Mouse (Mus musculus): ENCODE results near the gene Ppp1r3c.
"Not testable (repeated sequence)": the region's sequence is repeated elsewhere in the genome, so short reads cannot be mapped to it uniquely, and the experiment has no call there.

The Ppp1r3c gene

DNA sequence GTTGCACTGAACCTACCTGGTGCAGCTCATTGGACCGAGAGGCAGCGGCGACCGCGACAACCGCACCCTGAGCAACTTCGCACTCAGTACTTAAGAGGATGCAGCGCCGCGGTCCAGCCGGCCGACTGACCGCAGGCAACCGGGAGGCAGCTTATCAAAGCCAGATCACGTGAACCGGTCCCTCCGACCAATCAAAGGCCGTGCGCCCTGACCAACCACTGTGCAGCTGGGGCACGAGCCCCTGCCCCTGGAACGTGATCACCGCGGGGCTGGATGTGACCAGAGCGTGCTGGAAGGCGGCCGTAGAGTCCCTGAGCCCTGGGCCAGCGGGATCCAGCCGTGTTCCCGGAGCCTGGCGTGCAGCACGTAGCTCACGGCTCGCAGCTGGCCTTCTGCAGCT lies at the start of gene Ppp1r3c:
Gene Ppp1r3c, minus strand, starts transcription at position 117 of the 400 bp plus-strand sequence.
- peak; percentile 99 for DNase-seq (ENCODE audit: low read depth, low spot score)

DNA sequence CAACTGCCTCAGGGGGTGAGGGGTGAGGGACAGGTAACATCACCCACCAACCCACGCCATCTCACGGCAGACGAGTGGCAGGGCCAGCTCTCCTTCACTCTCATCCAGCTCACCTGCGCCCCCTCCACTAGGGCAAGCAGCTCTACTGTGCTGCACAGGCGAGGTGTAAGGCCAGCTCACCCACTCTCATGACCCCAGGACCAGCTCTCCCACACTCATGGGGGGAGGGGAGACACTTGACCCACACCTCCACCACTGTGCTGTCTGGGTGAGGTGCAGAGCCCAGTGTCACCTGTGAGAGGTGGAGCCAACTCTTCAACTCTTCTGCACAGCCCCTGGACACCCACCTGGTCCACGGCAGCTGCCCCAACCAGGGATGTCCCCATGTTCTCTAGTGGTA lies 46.7 kb upstream of the Ppp1r3c start:
- no peak for DNase-seq (ENCODE audit: low read depth, low spot score)

DNA sequence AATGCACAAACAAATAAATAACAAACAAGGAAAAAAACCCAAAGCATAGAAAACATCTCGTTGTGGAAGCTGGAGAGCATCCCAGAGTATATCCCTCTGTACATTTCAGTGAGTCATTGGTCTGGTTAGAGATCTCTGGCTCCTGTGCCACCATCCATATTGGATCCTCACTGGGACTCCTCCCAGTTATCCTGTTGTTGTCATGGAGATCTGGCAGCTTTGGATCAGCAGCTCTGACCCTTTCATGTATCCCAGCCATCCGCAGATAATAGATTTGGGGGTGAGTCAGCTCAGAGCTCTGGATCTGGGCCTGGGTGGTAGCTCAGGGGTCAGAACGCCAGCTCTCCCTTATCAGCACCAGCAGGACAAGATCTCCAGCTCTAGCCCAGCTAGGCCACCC lies 46.1 kb upstream of the Ppp1r3c start:
- DNase-seq (ENCODE audit: low read depth, low spot score), result no peak

DNA sequence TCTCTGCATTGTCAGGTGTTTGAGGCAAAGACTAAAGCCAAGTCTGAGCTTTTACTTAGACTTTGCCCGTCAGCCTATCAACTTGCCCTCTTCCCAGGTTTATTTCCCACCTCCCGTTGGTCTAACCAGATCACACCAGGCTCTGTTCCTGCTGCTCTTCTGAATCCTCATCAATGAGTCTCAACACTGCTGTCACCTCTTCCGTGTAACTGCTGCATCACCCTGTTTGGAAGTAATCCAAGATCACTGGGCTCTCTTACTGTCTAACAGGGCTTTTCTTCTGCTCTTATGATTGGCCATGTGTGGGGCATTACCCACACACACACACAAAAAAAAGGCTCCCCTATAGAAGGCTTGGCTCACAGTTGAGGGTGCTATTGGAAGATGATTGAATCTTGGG lies 45.5 kb upstream of the Ppp1r3c start:
- DNase-seq (ENCODE audit: low read depth, low spot score), result no peak

DNA sequence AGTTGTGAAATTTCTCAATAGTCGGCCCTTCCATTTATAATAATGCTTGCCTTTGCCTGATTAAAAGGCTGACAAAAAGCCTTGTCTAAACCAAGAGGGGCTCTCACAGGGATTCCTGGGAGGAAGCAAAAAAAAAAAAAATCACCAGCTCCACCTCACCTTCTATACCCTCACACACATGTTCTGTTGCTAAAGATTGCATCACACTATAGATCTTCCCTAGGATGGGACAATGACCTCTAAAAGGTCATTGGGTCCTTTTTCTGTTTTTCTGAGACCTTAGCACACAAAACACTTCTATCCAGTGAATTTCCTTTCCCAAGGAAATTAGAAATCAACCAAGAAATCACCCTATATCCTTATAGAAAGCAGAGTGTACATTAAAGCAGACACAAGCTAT lies 43.9 kb upstream of the Ppp1r3c start:
- DNase-seq (ENCODE audit: low read depth, low spot score), result no peak

DNA sequence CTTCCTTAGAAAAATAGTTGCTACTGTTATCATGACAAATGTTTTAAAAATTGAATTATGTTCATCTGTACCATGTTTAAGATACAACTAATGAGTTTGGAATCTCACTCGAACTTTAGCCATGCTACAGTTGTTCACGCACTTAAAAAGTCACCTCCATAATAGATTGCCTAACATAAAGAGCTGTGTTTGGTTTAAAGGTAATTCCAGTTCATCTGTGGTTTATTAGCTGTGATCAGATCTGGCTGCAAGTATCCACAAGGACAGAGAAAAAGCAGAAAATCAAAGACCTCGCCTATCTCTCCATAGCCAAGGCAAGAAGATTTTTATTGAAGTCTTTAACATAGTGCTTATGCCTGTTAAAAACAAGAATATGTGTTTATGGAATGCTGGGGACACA lies 43.3 kb upstream of the Ppp1r3c start:
- DNase-seq (ENCODE audit: low read depth, low spot score), result no peak

DNA sequence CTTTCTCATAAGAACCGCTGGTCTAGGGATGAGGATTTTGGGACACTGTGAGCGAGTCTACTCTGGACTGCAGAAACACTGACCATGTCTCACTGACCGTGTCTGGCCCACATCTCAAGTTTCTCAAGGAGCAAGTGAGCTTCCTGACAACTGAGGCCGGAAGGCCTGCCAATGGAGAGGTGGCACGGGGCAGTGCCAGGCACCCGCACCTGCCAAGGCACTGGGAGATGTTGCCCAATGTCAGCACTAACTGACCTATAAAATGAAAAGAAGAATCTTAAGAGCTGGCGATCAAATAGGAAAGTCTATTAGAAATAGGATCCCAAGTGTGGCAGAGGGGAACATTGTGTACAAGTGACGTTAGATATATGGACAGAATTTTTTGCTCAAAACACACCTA lies 39.1 kb upstream of the Ppp1r3c start:
- DNase-seq (ENCODE audit: low read depth, low spot score), result peak; percentile 82

DNA sequence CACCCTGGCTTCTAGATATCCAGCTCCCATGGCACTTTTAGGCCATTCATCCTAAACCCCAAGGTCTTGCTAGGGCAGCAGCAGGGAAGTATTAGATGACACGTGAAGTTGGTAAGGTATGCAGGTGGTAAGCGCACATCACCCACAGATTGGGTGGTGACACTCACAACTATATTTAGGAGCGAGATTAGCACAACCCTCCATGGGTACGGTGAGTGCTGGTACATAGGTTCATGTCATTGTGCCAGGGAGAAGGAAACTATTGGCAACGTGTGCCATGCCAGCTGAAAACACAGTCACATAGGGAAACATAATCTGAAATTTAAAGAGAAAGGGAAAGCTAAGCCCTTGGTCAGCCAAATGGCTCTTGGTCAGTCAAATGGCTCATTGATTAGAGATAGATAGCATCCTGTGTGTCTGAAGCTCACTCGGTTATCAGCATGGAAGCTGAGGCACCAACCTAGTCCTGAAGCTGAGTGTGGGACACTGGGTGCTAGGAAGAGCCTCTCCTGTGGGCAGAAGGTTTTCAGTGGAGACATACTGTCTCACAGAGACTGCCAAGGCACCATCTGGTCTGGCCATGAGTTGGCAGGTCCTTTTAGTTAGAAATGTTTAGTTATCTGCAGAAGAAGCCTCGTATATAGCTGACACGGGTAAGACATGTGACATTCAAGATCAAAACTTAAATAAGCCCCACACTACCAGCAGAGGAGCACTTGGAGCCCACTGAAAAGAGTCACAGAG lies 37.4 kb upstream of the Ppp1r3c start:
- DNase-seq (ENCODE audit: low read depth, low spot score), result no peak

DNA sequence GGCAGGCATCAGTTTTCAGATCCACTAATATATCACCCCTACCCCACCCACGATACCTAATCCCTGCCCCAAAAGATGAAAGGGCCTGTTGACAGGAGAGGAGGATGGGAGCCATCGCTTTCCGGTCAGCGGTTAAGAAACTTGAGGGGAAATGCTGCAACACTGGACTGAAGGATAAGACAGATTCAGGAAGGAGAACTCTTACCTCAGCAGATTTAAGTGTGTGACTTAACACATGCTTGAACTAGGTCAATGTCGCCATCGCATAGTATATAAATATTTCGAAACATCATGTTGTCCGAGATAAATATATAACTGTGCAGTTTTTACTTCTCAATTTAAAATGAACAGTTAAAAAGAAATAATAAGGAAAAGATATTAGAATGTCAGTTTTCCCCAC lies 31.6 kb upstream of the Ppp1r3c start:
- DNase-seq (ENCODE audit: low read depth, low spot score), result no peak

DNA sequence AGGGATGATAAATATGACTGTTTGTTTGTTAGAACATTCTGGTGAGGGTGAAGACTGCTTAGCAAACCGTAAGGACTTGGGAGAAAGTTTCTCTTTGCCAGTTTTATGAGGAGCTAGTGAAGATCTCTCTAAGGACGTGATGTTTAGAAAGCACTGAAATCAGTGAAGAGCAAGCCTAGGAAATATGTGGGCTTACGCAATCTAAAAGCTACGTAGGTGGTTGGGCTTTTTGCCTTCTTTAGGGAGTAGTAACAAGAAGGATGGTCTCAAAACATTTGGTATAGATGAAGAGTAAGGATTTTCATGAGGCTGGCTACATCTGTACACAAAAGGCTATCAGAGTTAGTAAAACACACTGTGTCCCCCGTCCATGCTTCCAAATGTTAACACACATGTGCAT lies 28.0 kb upstream of the Ppp1r3c start:
- no peak for DNase-seq (ENCODE audit: low read depth, low spot score)

DNA sequence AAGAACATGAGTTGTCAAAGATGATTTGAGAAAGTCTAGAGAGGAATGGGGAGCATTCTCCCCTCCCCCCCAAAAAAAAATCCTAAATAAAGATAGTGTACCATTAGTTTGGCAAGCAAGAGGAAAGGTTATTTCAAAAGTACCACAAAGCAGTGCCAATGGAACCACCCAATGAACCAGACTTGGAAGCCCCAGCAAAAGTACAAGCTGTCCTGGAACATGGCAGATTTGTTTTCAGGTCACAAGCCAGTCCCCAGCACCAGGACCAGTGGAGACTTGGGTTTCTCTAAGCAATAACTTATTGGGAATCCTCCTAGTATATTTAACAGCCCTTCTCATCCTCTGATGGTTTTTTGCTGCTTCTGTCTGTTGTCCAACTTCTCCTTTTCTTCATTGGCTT lies 12.5 kb upstream of the Ppp1r3c start:
- DNase-seq (ENCODE audit: low read depth, low spot score), result peak; percentile 77

DNA sequence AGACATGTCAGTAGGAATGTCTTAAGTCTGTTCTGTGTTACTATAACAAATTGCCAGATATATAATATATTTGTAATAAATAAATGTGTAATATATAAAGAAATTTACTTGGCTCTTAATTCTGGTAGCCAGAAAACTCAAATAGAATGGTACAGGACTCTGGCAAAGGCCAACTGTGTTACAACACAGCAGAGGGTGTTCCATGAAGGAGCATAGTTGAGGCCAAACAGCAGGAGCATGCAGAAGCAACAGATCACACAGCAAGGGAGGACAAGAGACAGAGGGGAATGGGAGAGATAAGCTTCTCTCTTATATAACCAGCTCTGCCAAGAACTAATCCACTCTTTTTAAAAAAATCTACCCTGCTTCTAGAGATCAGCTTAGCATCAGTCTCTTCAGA lies 5.9 kb upstream of the Ppp1r3c start:
- no peak for DNase-seq (ENCODE audit: low read depth, low spot score)

DNA sequence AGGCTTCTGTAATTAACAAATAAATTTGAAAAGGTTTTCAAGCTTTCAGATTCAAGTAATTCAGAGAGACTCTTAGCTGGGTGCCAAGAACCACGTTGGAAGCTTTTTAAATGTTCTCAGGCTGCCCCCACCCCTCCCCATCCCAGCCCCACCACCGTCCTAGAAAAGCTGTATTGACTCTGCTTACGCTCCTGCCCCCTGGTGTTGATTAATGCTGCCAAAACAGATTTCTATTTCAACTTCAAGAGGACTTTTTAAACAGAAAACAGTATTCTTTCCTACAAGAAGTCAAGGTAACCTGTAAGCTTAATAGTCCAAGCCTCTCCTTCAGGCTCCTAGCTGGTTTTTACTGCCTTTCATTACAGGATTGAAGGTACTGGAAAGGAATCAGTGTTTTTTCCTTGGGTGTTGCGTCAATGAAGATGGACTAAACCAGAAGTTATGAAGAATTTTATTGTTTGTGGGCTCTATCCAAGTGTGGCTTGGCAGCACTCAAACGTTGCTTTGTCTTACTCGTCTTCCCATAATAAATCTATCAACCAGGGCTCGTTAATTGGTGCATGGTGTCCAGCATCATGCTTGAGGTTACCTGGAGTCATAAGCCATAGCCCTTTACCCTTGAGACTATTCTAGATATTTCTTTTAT lies 3.2 kb upstream of the Ppp1r3c start:
- peak; percentile 49 for DNase-seq (ENCODE audit: low read depth, low spot score)

DNA sequence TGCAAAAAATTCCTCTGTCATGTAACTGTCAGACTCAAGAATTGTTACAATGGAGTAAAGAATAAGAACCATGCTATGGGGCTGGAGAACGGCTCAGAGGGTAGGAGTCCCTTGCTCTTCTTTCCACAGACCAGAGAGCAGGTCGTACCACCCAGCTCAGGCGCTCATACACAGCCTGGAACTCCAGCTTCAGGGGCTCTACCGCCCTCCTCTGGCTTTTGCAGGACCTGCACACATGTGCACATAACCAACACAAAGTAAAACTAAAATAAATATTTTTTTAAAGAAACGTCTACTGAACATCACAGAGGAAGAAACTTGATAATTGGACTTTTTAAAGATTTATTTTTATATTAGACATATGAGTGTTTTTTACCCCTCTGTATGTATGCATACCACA lies 1.6 kb upstream of the Ppp1r3c start:
- DNase-seq (ENCODE audit: low read depth, low spot score), result no peak

DNA sequence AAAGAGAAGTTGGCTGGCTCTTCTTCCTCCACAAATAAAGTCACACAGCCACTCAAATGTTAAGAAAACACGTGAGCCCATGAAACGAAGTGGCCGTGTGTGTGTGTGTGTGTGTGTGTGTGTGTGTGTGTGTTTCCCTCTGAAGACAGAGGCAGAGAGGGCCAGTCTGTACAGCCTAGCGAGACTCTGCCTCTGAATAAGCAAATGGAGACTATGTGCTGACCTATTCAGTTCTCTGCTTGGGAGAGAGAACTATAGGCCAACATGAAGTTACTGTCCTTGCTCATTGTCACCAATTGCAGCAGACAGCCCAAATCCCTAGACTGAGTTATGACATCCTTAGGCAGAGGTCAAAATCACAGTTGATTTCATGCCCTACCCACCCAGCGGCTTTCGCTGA lies 634 bp upstream of the Ppp1r3c start:
- DNase-seq (ENCODE audit: low read depth, low spot score), result no peak

DNA sequence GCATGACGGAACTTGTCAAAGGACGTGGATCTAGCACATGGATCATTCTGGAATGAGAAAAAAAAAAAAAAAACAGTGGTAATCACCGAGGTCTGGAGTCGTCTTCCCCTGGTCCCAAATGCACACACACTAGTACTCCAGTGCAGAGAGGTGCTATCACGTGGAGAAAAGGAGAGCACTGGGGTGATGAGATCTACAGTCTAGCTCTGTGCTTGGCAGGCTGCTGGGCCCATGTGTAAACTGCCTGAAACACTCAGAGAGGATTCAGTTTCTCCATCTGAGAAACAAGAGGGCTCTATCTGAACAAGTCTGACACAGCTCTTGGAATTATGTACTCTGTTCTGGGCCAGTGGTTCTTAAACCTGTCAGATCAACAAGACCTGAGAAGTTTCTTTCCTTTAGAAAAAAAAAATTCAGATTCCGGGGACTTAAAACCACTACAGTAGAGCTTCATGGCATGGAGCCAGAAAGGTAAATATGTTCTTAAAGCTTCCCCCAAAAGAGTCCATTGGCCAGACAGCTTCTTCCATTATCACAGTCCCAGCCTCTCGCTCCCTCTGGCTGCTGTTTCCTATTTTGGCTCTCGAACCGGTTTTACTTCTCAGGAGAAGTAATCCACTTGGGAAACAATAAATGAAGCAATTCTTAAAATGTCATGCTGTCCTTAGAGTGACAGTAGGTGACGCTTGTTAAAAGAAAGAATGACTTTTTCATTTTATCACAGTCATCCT lies 2.0 kb downstream of the Ppp1r3c start:
- DNase-seq (ENCODE audit: low read depth, low spot score), result peak; percentile 76

DNA sequence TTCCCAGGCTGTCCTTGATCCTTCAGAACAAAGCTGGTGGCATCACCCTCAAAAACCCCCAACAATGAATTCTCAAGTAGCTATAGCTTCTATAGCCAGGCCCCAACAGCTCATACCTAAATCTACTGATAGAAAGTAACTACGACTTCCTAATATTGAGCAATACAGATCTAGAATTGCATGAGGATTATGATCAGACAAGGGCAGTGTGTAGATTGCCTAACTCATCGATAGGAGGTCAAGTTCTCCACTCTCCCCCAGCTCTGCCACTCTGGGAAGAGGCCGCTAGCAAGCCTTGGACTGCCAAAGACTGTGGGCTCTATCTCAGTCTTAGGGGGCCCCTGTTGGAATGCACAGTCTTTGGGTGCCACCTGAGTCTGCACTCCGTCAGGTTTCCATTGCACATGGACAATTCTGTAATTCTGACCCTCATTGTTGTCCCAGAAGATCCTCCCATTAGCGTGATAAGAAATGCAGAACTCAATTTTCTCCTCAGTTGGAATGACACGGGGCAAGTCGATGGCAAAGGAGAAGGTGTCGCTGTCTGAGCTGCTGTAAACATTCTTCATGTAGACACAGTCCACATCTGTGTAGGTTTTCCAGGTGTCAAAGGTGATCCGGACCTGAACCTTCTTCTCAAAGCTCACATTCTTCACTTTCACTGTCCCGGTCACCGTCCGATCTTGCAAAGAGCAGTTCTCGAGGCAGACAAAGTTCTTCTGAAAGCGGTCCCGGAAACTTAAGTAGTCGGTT lies 3.1 kb downstream of the Ppp1r3c start:
- no peak for DNase-seq (ENCODE audit: low read depth, low spot score)

DNA sequence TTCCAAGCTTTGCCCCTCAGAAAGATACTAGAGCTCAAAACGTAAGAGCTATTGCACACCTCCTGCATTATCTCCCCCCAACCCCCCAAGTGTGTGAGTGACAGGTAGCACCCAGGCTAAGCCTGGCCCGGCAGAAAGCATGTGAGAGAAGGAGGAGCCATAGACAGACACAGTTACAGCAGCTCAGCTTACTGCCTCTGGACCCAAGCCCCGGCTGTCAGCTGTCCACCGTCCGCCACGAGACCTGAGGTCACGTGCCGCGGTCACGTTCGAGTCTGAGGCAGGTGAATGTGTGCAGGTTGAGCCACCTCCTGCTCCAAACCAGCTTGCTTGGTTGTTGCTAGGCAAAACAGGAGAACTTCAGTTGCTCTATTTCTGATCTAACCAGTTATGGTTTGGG lies 5.1 kb downstream of the Ppp1r3c start:
- DNase-seq (ENCODE audit: low read depth, low spot score), result peak; percentile 88

DNA sequence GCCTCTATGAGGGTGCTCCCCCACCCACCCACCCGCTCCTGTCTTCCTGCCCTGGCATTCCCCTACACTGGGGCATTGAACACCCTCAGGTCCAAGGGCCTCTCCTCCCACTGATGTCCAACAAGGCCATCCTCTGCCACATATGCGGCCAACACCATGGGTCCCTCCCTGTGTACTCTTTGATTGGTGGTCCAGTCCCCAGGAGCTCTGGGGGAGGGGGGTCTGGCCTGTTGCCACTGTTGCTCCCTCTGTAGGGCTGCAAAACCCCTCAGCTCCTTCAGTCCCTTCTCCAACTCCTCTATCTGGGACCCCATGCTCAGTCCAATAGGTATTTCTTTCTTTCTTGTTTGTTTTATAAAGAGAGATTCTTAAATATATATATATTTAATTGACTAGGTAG lies 6.0 kb downstream of the Ppp1r3c start:
- DNase-seq (ENCODE audit: low read depth, low spot score), result not testable (repeated sequence)

DNA sequence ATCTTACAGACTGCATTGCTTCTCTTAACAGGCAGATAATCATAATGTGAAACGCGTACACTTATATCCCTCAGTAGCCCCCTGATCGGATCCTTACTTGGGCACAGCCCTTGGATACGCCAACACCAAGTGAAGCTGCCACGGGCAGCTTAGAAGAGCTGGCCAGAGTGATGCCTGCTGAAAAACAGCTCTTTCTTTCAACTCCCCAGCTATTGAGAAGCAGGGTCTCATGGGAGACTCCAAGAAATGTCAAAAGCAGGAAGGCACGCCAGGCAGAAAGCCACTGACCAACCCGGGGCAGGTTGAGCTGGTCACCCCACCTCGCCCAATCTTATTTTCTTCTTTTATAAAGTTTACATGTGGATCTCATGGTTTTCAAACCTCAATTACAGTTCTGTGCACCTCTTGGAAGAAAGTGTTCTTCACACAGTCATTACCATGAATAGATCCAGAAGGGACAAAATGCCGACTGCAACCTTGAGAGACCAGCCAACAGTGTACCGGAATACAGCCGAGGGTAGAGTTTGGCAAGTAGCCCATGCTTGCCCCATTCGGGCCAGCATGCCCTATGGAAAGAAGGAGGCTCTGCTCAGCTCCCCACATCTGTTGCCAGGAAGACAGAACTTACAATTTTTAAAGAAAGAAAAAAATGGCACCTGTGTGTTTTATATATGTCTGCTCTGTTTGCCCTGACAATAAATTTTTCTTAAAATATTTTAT lies 7.6 kb downstream of the Ppp1r3c start:
- DNase-seq (ENCODE audit: low read depth, low spot score), result no peak

DNA sequence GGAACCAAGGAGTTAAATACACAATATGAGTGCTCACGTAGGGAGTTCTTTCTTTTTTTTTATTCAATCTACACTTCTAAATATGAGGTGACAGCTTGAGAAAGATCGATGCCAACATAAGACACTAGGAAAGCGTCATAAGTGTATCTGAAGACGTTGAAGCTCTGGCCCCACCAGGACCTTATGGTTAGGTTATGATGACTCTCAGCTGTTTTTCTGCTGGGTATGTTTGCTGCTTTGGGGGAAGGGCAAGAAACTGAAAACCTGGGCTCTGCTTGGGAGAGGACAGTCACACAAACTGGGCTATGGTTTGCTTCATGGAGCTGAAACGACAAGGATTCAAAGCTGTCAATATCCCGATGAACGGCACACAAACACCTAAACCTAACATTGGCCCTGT lies 11.5 kb downstream of the Ppp1r3c start:
- DNase-seq (ENCODE audit: low read depth, low spot score), result no peak

Measured in skeletal muscle tissue, adult 2 months (tissue).